Mouse (Mus musculus) lung, postnatal 36 days (tissue): ENCODE measurements around the gene Odf3l2.
A peak's percentile ranks its signal among the peaks of the same experiment; 100 is the strongest.

Experiments used
- DNase-seq: peaks from one replicate; pipeline ENCODE4 v3.0.0; 2022; ENCODE audit warnings: mixed read lengths

Gene Odf3l2

GRCm38 (mm10) chr10:79670071-79670888 lies 24.7 kb upstream of the Odf3l2 start:
- no peak for DNase-seq

- DNase-seq: peak; percentile 73
These were observed 24.1 kb upstream of the Odf3l2 start for GRCm38 (mm10) chr10:79669576-79670057.

GRCm38 (mm10) chr10:79668771-79669575 lies 23.4 kb upstream of the Odf3l2 start, which contains the start of gene Tpgs1:
Gene Tpgs1, plus strand, starts transcription at chr10:79669369.
- peak; percentile 93 for DNase-seq

GRCm38 (mm10) chr10:79668076-79668475 lies 22.5 kb upstream of the Odf3l2 start:
- no peak for DNase-seq

- no peak for DNase-seq
These were observed 21.0 kb upstream of the Odf3l2 start for GRCm38 (mm10) chr10:79666493-79666892.

- no peak for DNase-seq
These were observed 19.5 kb upstream of the Odf3l2 start for GRCm38 (mm10) chr10:79665051-79665450.

GRCm38 (mm10) chr10:79664131-79664665 lies 18.7 kb upstream of the Odf3l2 start, which contains the start of gene Madcam1:
Gene Madcam1, plus strand, starts transcription at chr10:79664559.
- peak; percentile 84 for DNase-seq

GRCm38 (mm10) chr10:79661861-79662260 lies 16.3 kb upstream of the Odf3l2 start:
- DNase-seq: no peak

GRCm38 (mm10) chr10:79660298-79660697 lies 14.8 kb upstream of the Odf3l2 start:
- no peak for DNase-seq

GRCm38 (mm10) chr10:79658829-79659228 lies 13.3 kb upstream of the Odf3l2 start:
- DNase-seq: peak; percentile 17

GRCm38 (mm10) chr10:79654946-79655395 lies 9.4 kb upstream of the Odf3l2 start:
- DNase-seq: no peak

GRCm38 (mm10) chr10:79652789-79653188 lies 7.3 kb upstream of the Odf3l2 start:
- DNase-seq: no peak

GRCm38 (mm10) chr10:79649070-79649751 lies 3.7 kb upstream of the Odf3l2 start:
- DNase-seq: peak; percentile 83

GRCm38 (mm10) chr10:79638486-79639204 lies 6.9 kb downstream of the Odf3l2 start:
- DNase-seq: no peak

- DNase-seq: no peak
These were observed 8.1 kb downstream of the Odf3l2 start, which contains the start of gene Shc2 for GRCm38 (mm10) chr10:79637128-79638110. Gene Shc2, minus strand, starts transcription at chr10:79637918.

- DNase-seq: no peak
These were observed 9.3 kb downstream of the Odf3l2 start for GRCm38 (mm10) chr10:79636287-79636686.

- no peak for DNase-seq
These were observed 12.3 kb downstream of the Odf3l2 start for GRCm38 (mm10) chr10:79633006-79633777.

- no peak for DNase-seq
These were observed 14.1 kb downstream of the Odf3l2 start for GRCm38 (mm10) chr10:79631432-79631831.

GRCm38 (mm10) chr10:79628377-79628776 lies 17.2 kb downstream of the Odf3l2 start:
- no peak for DNase-seq

GRCm38 (mm10) chr10:79626156-79626555 lies 19.4 kb downstream of the Odf3l2 start:
- no peak for DNase-seq
